9 mouse cellular contexts compared by ENCODE assay signal in genomic region chr6:31253251-31253935, GRCm38 (mm10).
A peak's percentile ranks its signal among the peaks of the same experiment; 100 is the strongest.
DNase-seq lines count a peak whose midpoint lies in the region; ATAC-seq and TF ChIP-seq lines count a peak whose summit lies in the region.
"Had no signal": no experiment of that assay in that cellular context is flagged by ENCODE, and none has a peak within 500 bp of the region (broad histone marks: within the 10 kb centered on the region; RNA-seq: fewer than 3 reads in every experiment).

No protein-coding gene starts in this region.

- no peaks in the 10 kb centered on the region for H3K4me1 ChIP-seq in embryonic facial prominence, embryonic 11.5 days (ENCODE audit: control insufficient read depth, insufficient read depth, low read length)
- H3K4me1 ChIP-seq in heart, postnatal 0 days (ENCODE audit: control insufficient read depth, insufficient read depth) = no peaks in the 10 kb centered on the region
- H3K4me1 ChIP-seq in midbrain, embryonic 12.5 days = no peaks in the 10 kb centered on the region

- no peaks in the 10 kb centered on the region for H3K36me3 ChIP-seq in embryonic facial prominence, embryonic 11.5 days (replicated peaks; ENCODE audit: control insufficient read depth, insufficient read depth, low read depth, low read length)
- H3K36me3 ChIP-seq in heart, postnatal 0 days (replicated peaks; ENCODE audit: control insufficient read depth, insufficient read depth, low read length) = no peaks in the 10 kb centered on the region
- H3K36me3 ChIP-seq in midbrain, embryonic 12.5 days = no peaks in the 10 kb centered on the region

- H3K4me3 ChIP-seq in embryonic facial prominence, embryonic 11.5 days (ENCODE audit: low read depth, low read length) = no peak overlapping the region
- H3K4me3 ChIP-seq in heart, postnatal 0 days (ENCODE audit: low read depth, low read length) = no peak overlapping the region
- H3K4me3 ChIP-seq in midbrain, embryonic 12.5 days = no peak overlapping the region
- H3K4me3 ChIP-seq: erythroblast, embryonic 14.5 days had no signal

- no peaks in the 10 kb centered on the region for H3K27me3 ChIP-seq in embryonic facial prominence, embryonic 11.5 days (ENCODE audit: control insufficient read depth, insufficient read depth, low read length)
- no peaks in the 10 kb centered on the region for H3K27me3 ChIP-seq in heart, postnatal 0 days (ENCODE audit: control insufficient read depth, insufficient read depth, low read length)
- no peaks in the 10 kb centered on the region for H3K27me3 ChIP-seq in midbrain, embryonic 12.5 days

- TF ChIP-seq EP300 in heart, postnatal 0 days (IDR thresholded peaks at IDR 0.05; ENCODE audit: low read depth) = no peak

- DNase-seq in adrenal gland, adult (ENCODE audit: inconsistent age in 2 of 2, low spot score in 1 of 2) = peak; percentile 61 to 83
- DNase-seq in adrenal gland, postnatal 4 days (ENCODE audit: low spot score in 2 of 2) = no peak
- DNase-seq in embryonic facial prominence, embryonic 11.5 days (ENCODE audit: low spot score) = peak; percentile 70
- DNase-seq in heart, postnatal 0 days (ENCODE audit: low spot score) = no peak
- DNase-seq in large intestine, adult 2 months (ENCODE audit: low read depth, low spot score) = peak; percentile 28
- DNase-seq in thymus, postnatal 25 days = no peak
- DNase-seq in layer of hippocampus, adult 8-10 months (ENCODE audit: low spot score in 2 of 2) = no peak

- ATAC-seq in embryonic facial prominence, embryonic 11.5 days (replicated peaks; ENCODE audit: insufficient number of reproducible peaks, low FRiP score, low TSS enrichment, low read depth) = no peak
- ATAC-seq in heart, postnatal 0 days (ENCODE audit: insufficient read depth, low read depth) = peak; percentile 33; the same call in 1 of the 2 replicates
- no peak for ATAC-seq in midbrain, embryonic 12.5 days (ENCODE audit: low FRiP score, low read depth)

- H3K9me3 ChIP-seq in embryonic facial prominence, embryonic 11.5 days (replicated peaks; ENCODE audit: control insufficient read depth, low read length) = no peaks in the 10 kb centered on the region
- 0 out of 2 replicates have a peak, but pooled peaks cover 4% of the 10 kb centered on the region for H3K9me3 ChIP-seq in heart, postnatal 0 days (replicated peaks; ENCODE audit: control insufficient read depth, low read length)
- H3K9me3 ChIP-seq in midbrain, embryonic 12.5 days = no peaks in the 10 kb centered on the region

- 20% methylated on average over 15 of the region's 15 CpGs for WGBS in embryonic facial prominence, embryonic 11.5 days
- WGBS in heart, postnatal 0 days = 24% methylated on average over 15 of the region's 15 CpGs
- WGBS in large intestine, adult 2 months = 19% methylated on average over 15 of the region's 15 CpGs
- 28% methylated on average over 15 of the region's 15 CpGs for WGBS in midbrain, embryonic 12.5 days

- no peak for TF ChIP-seq CTCF in heart, postnatal 0 days (IDR thresholded peaks at IDR 0.05; ENCODE audit: low read depth)

- peak overlapping the region; percentile 21 for H3K4me2 ChIP-seq in embryonic facial prominence, embryonic 11.5 days (ENCODE audit: low read depth, low read length)
- H3K4me2 ChIP-seq in heart, postnatal 0 days (ENCODE audit: low read depth, low read length) = peak overlapping the region; percentile 38; the same call in 1 of the 2 replicates
- peak overlapping the region; percentile 39 for H3K4me2 ChIP-seq in midbrain, embryonic 12.5 days (replicated peaks)

- no peak overlapping the region for H3K27ac ChIP-seq in embryonic facial prominence, embryonic 11.5 days (replicated peaks; ENCODE audit: low read depth, low read length)
- no peak overlapping the region for H3K27ac ChIP-seq in heart, postnatal 0 days (ENCODE audit: low read depth)
- no peak overlapping the region for H3K27ac ChIP-seq in midbrain, embryonic 12.5 days (replicated peaks)

- H3K9ac ChIP-seq in embryonic facial prominence, embryonic 11.5 days (replicated peaks; ENCODE audit: low read length) = no peak overlapping the region
- H3K9ac ChIP-seq in heart, postnatal 0 days (replicated peaks; ENCODE audit: low read depth, low read length) = no peak overlapping the region
- no peak overlapping the region for H3K9ac ChIP-seq in midbrain, embryonic 12.5 days (replicated peaks)

Comparison
In these comparisons a context has a peak if more than half of its experiments do, and no peak if none do; other contexts are left out.
1. DNase-seq: peak in adrenal gland, adult (2 of 2), embryonic facial prominence, embryonic 11.5 days (single experiment) and large intestine, adult 2 months (single experiment); none in adrenal gland, postnatal 4 days (0 of 2), heart, postnatal 0 days (single experiment), thymus, postnatal 25 days (single experiment) and layer of hippocampus, adult 8-10 months (0 of 2).
2. Peak in every context shown above with its lines, with median percentiles within 50 percentile points of each other: H3K4me2 ChIP-seq.